Mouse (Mus musculus) bone marrow, adult 2 months (tissue): ENCODE measurements at regions not wholly inside any gene's neighbourhood (a gene's known extent, or its start where the extent isn't known, plus 50 kb on each side); places are given as distances from the start of the nearest gene placed in this dataset.

Source experiments
- CTCF ChIP-seq: fragments of 200-500 bp; IDR thresholded peaks from 2 replicates; pipeline ENCODE4 v1.5.1; 2011; ENCODE audit warnings: low read length, control low read depth; ENCODE audit not compliant: control insufficient read depth, insufficient read depth
- POLR2A ChIP-seq: fragments of 200-500 bp; IDR thresholded peaks from 2 replicates; pipeline ENCODE4 v1.6.1; 2011; ENCODE audit warnings: low read depth, mild to moderate bottlenecking, control low read depth, low read length, borderline replicate concordance; ENCODE audit not compliant: control insufficient read depth

DNA sequence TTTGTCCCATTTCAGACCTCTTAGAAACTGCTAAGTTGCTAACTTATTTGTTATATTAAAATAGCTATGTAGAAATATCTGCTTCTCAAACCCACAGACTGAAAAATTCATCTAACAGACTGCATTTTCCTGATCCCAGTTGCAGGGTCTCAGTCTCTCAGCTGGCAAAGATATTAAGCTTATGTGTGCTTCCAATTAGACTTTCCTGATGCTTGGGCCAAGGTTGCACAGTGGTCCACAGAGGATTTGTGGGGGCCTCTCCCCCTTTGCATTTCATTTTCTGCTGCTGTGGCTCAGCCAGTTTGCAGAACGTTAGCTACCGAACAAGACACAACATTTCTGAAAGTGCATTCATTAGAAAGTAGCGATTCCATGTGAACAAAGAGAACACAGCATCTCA, 457.4 kb downstream of the Plcl1 start:
- TF ChIP-seq POLR2A (no peak), CTCF (no peak)
